Mouse (Mus musculus): ENCODE measurements around the gene Plekha8. TPM values are rescaled to one million over a fixed set of nuclear protein-coding genes. Genes with fewer than 3 reads are reported as not detected.

The Plekha8 gene
- polyA plus RNA-seq, 1 experiment from 2014 or later, result 16.5 TPM

- peak overlapping the region; percentile 96 for H3K4me3 ChIP-seq
Observed at GRCm38 (mm10) chr6:54681746-54682428, 87.0 kb downstream of the Plekha8 start.

GRCm38 (mm10) chr6:54684085-54684484 lies 89.2 kb downstream of the Plekha8 start:
- 86% methylated on average over 4 of the region's 4 CpGs for WGBS
- H3K4me3 ChIP-seq, result no peak overlapping the region
- peaks cover 33% of the 10 kb centered on the region for H3K27me3 ChIP-seq (ENCODE audit: low read depth, poor library complexity, severe bottlenecking)
- no peaks in the 10 kb centered on the region for H3K9me3 ChIP-seq (replicated peaks)
- no peak overlapping the region for H3K27ac ChIP-seq (replicated peaks)
- H3K36me3 ChIP-seq, result peaks cover 2% of the 10 kb centered on the region; the same call in 1 of the 2 replicates
- DNase-seq (ENCODE audit: low spot score), result no peak
- H3K4me1 ChIP-seq, result peaks cover 19% of the 10 kb centered on the region

More at GRCm38 (mm10) chr6:54681746-54682428, 87.0 kb downstream of the Plekha8 start:
- DNase-seq (ENCODE audit: low spot score), result no peak
- H3K27ac ChIP-seq (replicated peaks), result peak overlapping the region; percentile 88
- H3K9me3 ChIP-seq (replicated peaks), result no peaks in the 10 kb centered on the region
- H3K27me3 ChIP-seq (ENCODE audit: low read depth, poor library complexity, severe bottlenecking), result peaks cover 33% of the 10 kb centered on the region
- H3K36me3 ChIP-seq, result no peaks in the 10 kb centered on the region
- peaks cover 19% of the 10 kb centered on the region for H3K4me1 ChIP-seq
- WGBS, result under 1% methylated on average over 61 of the region's 61 CpGs

- 85% methylated on average over 5 of the region's 5 CpGs for WGBS
- Histone ChIP-seq H3K4me3 (no peak overlapping the region), H3K27me3 (ENCODE audit: low read depth, poor library complexity, severe bottlenecking) (peaks cover 25% of the 10 kb centered on the region), H3K4me1 (peaks cover 19% of the 10 kb centered on the region), H3K36me3 (peaks cover 5% of the 10 kb centered on the region; the same call in 1 of the 2 replicates), H3K27ac (replicated peaks) (no peak overlapping the region), H3K9me3 (replicated peaks) (no peaks in the 10 kb centered on the region)
- DNase-seq (ENCODE audit: low spot score), result no peak
Observed at GRCm38 (mm10) chr6:54685103-54685502, 90.2 kb downstream of the Plekha8 start.

- no peak for DNase-seq (ENCODE audit: low spot score)
- Histone ChIP-seq H3K27ac (replicated peaks) (no peak overlapping the region), H3K9me3 (replicated peaks) (no peaks in the 10 kb centered on the region), H3K27me3 (ENCODE audit: low read depth, poor library complexity, severe bottlenecking) (peaks cover 20% of the 10 kb centered on the region), H3K4me1 (peaks cover 16% of the 10 kb centered on the region), H3K36me3 (peaks cover 5% of the 10 kb centered on the region; the same call in 1 of the 2 replicates), H3K4me3 (no peak overlapping the region)
- 83% methylated on average over 14 of the region's 14 CpGs for WGBS
Observed at GRCm38 (mm10) chr6:54685716-54686395, 90.9 kb downstream of the Plekha8 start.

GRCm38 (mm10) chr6:54686946-54687737 lies 92.2 kb downstream of the Plekha8 start:
- Histone ChIP-seq H3K4me1 (peaks cover 7% of the 10 kb centered on the region), H3K9me3 (replicated peaks) (no peaks in the 10 kb centered on the region), H3K4me3 (no peak overlapping the region), H3K27ac (replicated peaks) (no peak overlapping the region), H3K27me3 (ENCODE audit: low read depth, poor library complexity, severe bottlenecking) (peaks cover 20% of the 10 kb centered on the region), H3K36me3 (peaks cover 5% of the 10 kb centered on the region; the same call in 1 of the 2 replicates)
- WGBS, result 91% methylated on average over 21 of the region's 21 CpGs
- no peak for DNase-seq (ENCODE audit: low spot score)

- Histone ChIP-seq H3K36me3 (peaks cover 5% of the 10 kb centered on the region; the same call in 1 of the 2 replicates), H3K4me1 (no peaks in the 10 kb centered on the region), H3K9me3 (replicated peaks) (no peaks in the 10 kb centered on the region), H3K27me3 (ENCODE audit: low read depth, poor library complexity, severe bottlenecking) (peaks cover 6% of the 10 kb centered on the region), H3K4me3 (no peak overlapping the region), H3K27ac (replicated peaks) (no peak overlapping the region)
- no peak for DNase-seq (ENCODE audit: low spot score)
- 80% methylated on average over 18 of the region's 18 CpGs for WGBS
Observed at GRCm38 (mm10) chr6:54688467-54689323, 93.8 kb downstream of the Plekha8 start.

GRCm38 (mm10) chr6:54689686-54690085 lies 94.8 kb downstream of the Plekha8 start:
- no peaks in the 10 kb centered on the region; the same call in 1 of the 2 replicates for H3K27me3 ChIP-seq (ENCODE audit: low read depth, poor library complexity, severe bottlenecking)
- no peaks in the 10 kb centered on the region for H3K9me3 ChIP-seq (replicated peaks)
- no peaks in the 10 kb centered on the region for H3K4me1 ChIP-seq
- DNase-seq (ENCODE audit: low spot score), result peak; percentile 2
- H3K36me3 ChIP-seq, result peaks cover 5% of the 10 kb centered on the region; the same call in 1 of the 2 replicates
- H3K4me3 ChIP-seq, result no peak overlapping the region
- 93% methylated on average over 7 of the region's 7 CpGs for WGBS
- H3K27ac ChIP-seq (replicated peaks), result no peak overlapping the region

GRCm38 (mm10) chr6:54690838-54691237 lies 95.9 kb downstream of the Plekha8 start:
- DNase-seq (ENCODE audit: low spot score), result peak; percentile 9
- H3K4me3 ChIP-seq, result no peak overlapping the region
- H3K4me1 ChIP-seq, result no peaks in the 10 kb centered on the region
- no peak overlapping the region for H3K27ac ChIP-seq (replicated peaks)
- whole genome bisulfite sequencing, result 90% methylated on average over 13 of the region's 13 CpGs
- no peaks in the 10 kb centered on the region; the same call in 1 of the 2 replicates for H3K27me3 ChIP-seq (ENCODE audit: low read depth, poor library complexity, severe bottlenecking)
- H3K9me3 ChIP-seq (replicated peaks), result no peaks in the 10 kb centered on the region
- peaks cover 5% of the 10 kb centered on the region; the same call in 1 of the 2 replicates for H3K36me3 ChIP-seq

GRCm38 (mm10) chr6:54691368-54692116 lies 96.6 kb downstream of the Plekha8 start:
- no peak overlapping the region for H3K27ac ChIP-seq (replicated peaks)
- 77% methylated on average over 14 of the region's 14 CpGs for WGBS
- peak; percentile 5 for DNase-seq (ENCODE audit: low spot score)
- H3K9me3 ChIP-seq (replicated peaks), result no peaks in the 10 kb centered on the region
- H3K4me1 ChIP-seq, result no peaks in the 10 kb centered on the region
- peaks cover 5% of the 10 kb centered on the region; the same call in 1 of the 2 replicates for H3K36me3 ChIP-seq
- no peaks in the 10 kb centered on the region; the same call in 1 of the 2 replicates for H3K27me3 ChIP-seq (ENCODE audit: low read depth, poor library complexity, severe bottlenecking)
- H3K4me3 ChIP-seq, result no peak overlapping the region

GRCm38 (mm10) chr6:54692201-54692600 lies 97.3 kb downstream of the Plekha8 start:
- H3K9me3 ChIP-seq (replicated peaks), result no peaks in the 10 kb centered on the region
- no peak overlapping the region for H3K27ac ChIP-seq (replicated peaks)
- no peaks in the 10 kb centered on the region for H3K4me1 ChIP-seq
- WGBS, result 73% methylated on average over 1 of the region's 1 CpGs
- peaks cover 4% of the 10 kb centered on the region for H3K27me3 ChIP-seq (ENCODE audit: low read depth, poor library complexity, severe bottlenecking)
- DNase-seq (ENCODE audit: low spot score), result no peak
- H3K4me3 ChIP-seq, result no peak overlapping the region
- peaks cover 5% of the 10 kb centered on the region; the same call in 1 of the 2 replicates for H3K36me3 ChIP-seq

- no peak overlapping the region for H3K27ac ChIP-seq (replicated peaks)
- H3K36me3 ChIP-seq, result peaks cover 5% of the 10 kb centered on the region; the same call in 1 of the 2 replicates
- H3K4me3 ChIP-seq, result no peak overlapping the region
- DNase-seq (ENCODE audit: low spot score), result no peak
- H3K4me1 ChIP-seq, result no peaks in the 10 kb centered on the region
- WGBS, result 91% methylated on average over 6 of the region's 6 CpGs
- no peaks in the 10 kb centered on the region for H3K9me3 ChIP-seq (replicated peaks)
- peaks cover 10% of the 10 kb centered on the region for H3K27me3 ChIP-seq (ENCODE audit: low read depth, poor library complexity, severe bottlenecking)
Observed at GRCm38 (mm10) chr6:54693286-54693685, 98.4 kb downstream of the Plekha8 start.
